Mouse (Mus musculus) left cerebral cortex, adult 2 months (tissue): ENCODE measurements at regions not wholly inside any gene's neighbourhood (a gene's known extent, or its start where the extent isn't known, plus 50 kb on each side); places are given as distances from the start of the nearest gene placed in this dataset.

Source experiments
- DNase-seq, 2 experiments: peaks; one replicate each; pipeline ENCODE4 v3.0.0; 2021 to 2022; ENCODE audit warnings: low spot score in 2 of 2, mixed read lengths in 1 of 2; ENCODE audit errors: extremely low spot score in 1 of 2
- H3K27ac ChIP-seq: fragments of 200-600 bp; 2 replicates; pipeline ENCODE4 v1.8.1; 2022
- H3K4me3 ChIP-seq: fragments of 200-600 bp; 2 replicates; pipeline ENCODE4 v1.8.1; 2022
- CTCF ChIP-seq: fragments of 200-600 bp; IDR thresholded peaks from 2 replicates; pipeline ENCODE4 v1.8.1; 2022; ENCODE audit warnings: antibody characterized with exemption, mild to moderate bottlenecking, moderate library complexity
- intact Hi-C: fragments of 180-260 bp; cut with DNase I; formaldehyde crosslinking; loops from one replicate; pipeline ENCODE4 v1.15.1; 2025
- microRNA-seq, 2 experiments: library from miRNA; unstranded; fragments of <30 nt; microRNA quantifications; one replicate each; pipeline ENCODE4 v1.2.0; 2021

- DNase-seq = peak; percentile 10 to 13
- peak overlapping the region; percentile 22 for H3K4me3 ChIP-seq
- no peak for TF ChIP-seq CTCF
- intact Hi-C loops = no loop called here
- peak overlapping the region; percentile 44; the same call in 1 of the 2 replicates for H3K27ac ChIP-seq
Observed at GRCm38 (mm10) chr4:23982790-23983451, 513.3 kb upstream of the Mms22l start.

- no peak for DNase-seq
- Histone ChIP-seq H3K4me3 (peak overlapping the region; percentile 22), H3K27ac (0 out of 2 replicates have a peak overlapping the region, but pooled peaks have one; percentile 44)
- intact Hi-C loops = no loop called here
- TF ChIP-seq CTCF = no peak
Observed at GRCm38 (mm10) chr4:23983452-23983805, 512.8 kb upstream of the Mms22l start.

DNA sequence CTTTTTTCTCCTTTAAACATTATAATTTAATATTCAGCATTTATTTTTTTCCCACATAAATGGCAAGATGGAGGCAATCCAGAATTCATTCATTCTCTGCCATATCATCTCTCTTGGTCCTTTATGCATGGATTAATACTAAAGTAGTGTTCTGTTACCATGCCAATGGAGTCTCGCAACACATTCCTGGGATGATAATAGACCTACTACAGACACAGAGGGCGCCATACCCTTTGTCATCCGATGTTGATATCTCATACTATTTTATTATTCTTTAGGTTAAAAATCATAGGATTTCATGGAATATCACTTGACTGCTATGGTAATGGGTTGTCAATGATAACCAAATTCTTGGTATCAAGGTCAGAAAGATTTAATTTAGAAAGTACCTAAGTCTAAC lies 512.2 kb upstream of the Mms22l start:
- Histone ChIP-seq H3K27ac (no peak overlapping the region), H3K4me3 (no peak overlapping the region)
- intact Hi-C loops = no loop called here
- TF ChIP-seq CTCF = no peak
- no peak for DNase-seq

GRCm38 (mm10) chr4:23985956-23986355 lies 510.3 kb upstream of the Mms22l start:
- intact Hi-C loops = no loop called here
- no peak overlapping the region for H3K4me3 ChIP-seq
- no peak overlapping the region for H3K27ac ChIP-seq
- DNase-seq = no peak
- no peak for TF ChIP-seq CTCF

DNA sequence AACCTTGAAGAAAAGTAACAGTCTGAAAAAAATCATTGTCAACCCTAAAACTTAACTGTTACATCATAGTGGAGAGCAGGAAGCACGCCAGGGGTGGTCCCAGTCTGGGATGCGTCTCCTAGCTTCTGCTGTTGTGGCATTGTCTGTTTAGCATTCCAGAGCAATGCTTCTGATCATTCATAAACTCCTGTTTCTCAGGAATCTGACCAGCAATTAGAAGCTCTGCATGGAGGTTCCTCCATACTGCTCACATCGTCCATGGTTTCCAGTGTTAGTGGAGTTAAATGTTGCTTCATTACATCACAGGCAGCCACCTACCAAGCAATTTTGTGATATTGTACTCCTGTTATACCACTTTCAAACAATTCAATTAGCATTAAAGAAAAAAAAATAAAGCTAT lies 502.4 kb upstream of the Mms22l start:
- intact Hi-C loops = no loop called here

GRCm38 (mm10) chr4:23994261-23994965 lies 501.8 kb upstream of the Mms22l start:
- DNase-seq = no peak
- intact Hi-C loops = no loop called here
- no peak for TF ChIP-seq CTCF
- Histone ChIP-seq H3K27ac (no peak overlapping the region), H3K4me3 (no peak overlapping the region)

More for the DNA sequence above, 502.4 kb upstream of the Mms22l start:
- no peak overlapping the region for H3K4me3 ChIP-seq
- no peak for DNase-seq
- no peak for TF ChIP-seq CTCF
- H3K27ac ChIP-seq = no peak overlapping the region

DNA sequence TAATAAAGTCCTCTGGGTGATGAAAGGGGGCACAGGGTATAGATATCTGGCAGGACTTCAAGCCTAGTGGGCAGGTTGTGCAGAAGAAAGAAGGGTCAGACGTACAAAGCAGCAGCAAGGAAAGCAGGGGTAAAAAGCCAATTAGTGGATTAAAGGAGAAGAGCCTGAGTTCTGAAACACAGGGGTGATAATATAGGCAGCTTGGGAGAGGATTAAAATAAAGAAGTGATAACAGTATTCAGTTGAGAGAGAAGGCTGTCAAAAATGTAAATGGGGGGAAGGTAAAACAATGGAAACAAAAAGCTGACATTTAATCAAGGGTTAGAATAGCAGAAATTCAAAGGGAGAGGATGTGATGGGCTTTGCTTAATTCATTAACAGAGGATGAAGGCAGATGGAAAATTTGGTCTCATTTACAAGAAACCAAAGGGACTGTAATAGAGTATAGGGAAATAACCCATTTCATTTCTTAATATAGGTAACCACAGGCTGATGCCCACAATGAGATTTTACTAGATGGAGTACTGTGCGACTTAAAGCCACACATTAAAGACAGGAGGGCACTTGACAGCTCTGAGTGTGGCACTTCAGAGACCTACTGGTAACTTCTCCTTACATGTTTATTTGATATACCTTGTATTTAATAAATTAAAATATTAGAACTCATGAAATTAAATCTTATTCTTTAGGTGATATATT lies 489.8 kb upstream of the Mms22l start:
- H3K27ac ChIP-seq = no peak overlapping the region
- intact Hi-C loops = no loop called here
- no peak for TF ChIP-seq CTCF
- no peak overlapping the region for H3K4me3 ChIP-seq
- no peak for DNase-seq

DNA sequence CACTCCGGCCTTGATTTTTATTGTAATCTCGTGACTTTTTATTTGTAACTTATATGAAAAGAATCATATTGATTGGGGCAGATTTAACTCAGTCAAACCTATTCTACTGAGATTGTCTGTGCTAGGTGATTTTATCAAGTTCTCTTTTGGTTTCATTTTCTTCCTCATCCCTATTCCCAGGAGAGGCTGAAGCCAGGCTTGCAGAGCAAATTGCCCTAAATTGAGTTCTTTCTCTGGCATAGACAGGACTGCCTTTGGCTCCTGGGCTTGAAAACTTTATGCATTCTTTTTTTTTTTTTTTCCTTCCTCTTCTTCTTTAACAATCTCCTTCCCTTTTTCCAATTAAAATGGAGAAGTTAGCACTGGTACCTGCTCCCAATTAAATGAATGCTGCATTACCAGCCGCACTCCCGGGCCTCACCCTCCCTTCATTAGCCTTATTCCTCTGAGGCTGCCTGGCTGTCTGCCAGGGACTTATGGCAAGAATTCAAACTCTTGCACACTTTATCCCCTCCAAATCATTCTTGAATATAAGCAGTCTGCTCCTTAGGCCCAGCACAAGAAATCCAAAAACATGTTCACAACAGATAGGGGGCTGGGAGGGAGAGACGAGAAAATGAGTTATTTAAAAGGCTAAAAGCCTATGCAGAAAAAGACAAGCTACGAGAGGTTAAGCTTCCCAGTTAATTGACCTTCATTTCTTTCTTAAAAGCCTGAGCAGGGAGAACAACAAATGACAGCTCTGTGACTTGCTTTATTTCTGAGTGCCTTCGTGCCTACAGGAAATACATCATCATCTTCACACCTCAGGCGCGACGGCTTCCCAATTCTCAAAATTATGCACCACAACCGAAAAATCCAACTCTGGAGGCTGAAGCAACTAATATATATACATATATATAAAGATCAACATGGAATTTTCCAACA lies 476.8 kb upstream of the Mms22l start:
- peak; percentile 25 to 33 for DNase-seq
- Histone ChIP-seq H3K4me3 (no peak overlapping the region), H3K27ac (no peak overlapping the region)
- intact Hi-C loops = loop anchor here (10.0 kb wide), 1 partner anchor 1545 kb away; no protein-coding TSS in a partner anchor
- TF ChIP-seq CTCF = no peak

Small RNAs in the stretch of these regions (microRNA-seq; reads per million reads assigned to microRNA genes)
- 0 reads per million in 2 experiments for gene Gm25978
